Mouse (Mus musculus) myocyte (in vitro differentiated cells): ENCODE data around the gene Gm10271.

ENCODE experiments used
- E2F4 ChIP-seq: IDR thresholded peaks from one replicate; pipeline ENCODE4 v1.6.1; 2011; ENCODE audit warnings: mild to moderate bottlenecking, control low read depth, moderate library complexity; ENCODE audit not compliant: insufficient read depth
- MAX ChIP-seq: IDR thresholded peaks from one replicate; pipeline ENCODE4 v1.6.1; 2011; ENCODE audit warnings: low read depth, mild to moderate bottlenecking, control low read depth
- MYOD1 ChIP-seq, 3 experiments: IDR thresholded peaks; one replicate each; pipeline ENCODE4 v1.6.1; 2011; ENCODE audit warnings: control low read depth in 2 of 3, low read depth in 2 of 3, mild to moderate bottlenecking in 2 of 3, moderate library complexity in 1 of 3; ENCODE audit not compliant: insufficient read length in 2 of 3, control insufficient read depth in 1 of 3
- POLR2A ChIP-seq: IDR thresholded peaks from one replicate; pipeline ENCODE4 v1.6.1; 2011; ENCODE audit warnings: low read depth, mild to moderate bottlenecking, control low read depth, moderate library complexity; ENCODE audit not compliant: insufficient read length
- SRF ChIP-seq: IDR thresholded peaks from one replicate; pipeline ENCODE4 v1.6.1; 2011; ENCODE audit warnings: low read depth; ENCODE audit not compliant: control insufficient read depth, insufficient read length
- USF1 ChIP-seq: IDR thresholded peaks from one replicate; pipeline ENCODE4 v1.6.1; 2011; ENCODE audit warnings: low read depth, mild to moderate bottlenecking, control low read depth, moderate library complexity

DNA sequence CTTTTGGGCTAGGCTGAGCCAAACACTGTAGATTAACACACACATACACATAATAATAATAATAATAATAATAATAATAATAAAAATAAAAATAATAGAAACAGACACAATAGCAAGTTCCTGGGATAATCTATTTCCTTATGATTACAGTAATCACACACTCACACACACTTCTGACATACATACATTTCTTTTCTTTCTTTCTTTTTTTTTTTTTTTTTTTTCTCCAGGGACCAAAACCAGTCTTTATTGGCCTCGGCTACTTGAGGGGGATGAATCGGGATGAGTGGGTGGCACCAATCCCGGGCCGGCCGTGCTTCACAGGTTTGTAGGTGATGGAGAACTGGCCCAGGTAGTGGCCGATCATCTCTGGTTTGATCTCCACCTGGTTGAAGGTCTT, at the start of gene Gm10271:
- TF ChIP-seq POLR2A (no peak), MYOD1 (IDR thresholded peaks at IDR 0.05; ENCODE audit: control insufficient read depth in 1 of 3, insufficient read length in 2 of 3, low read depth in 2 of 3) (no peak), SRF (no peak), MAX (no peak), E2F4 (no peak), USF1 (no peak)
